Mouse (Mus musculus): Measurements from ENCODE around the gene Zbtb44. TPM values are rescaled to one million over a fixed set of nuclear protein-coding genes. Genes with fewer than 3 reads are reported as not detected.
"Not testable (repeated sequence)": the region's sequence is repeated elsewhere in the genome, so short reads cannot be mapped to it uniquely, and the experiment has no call there.

Zbtb44 gene
- polyA plus RNA-seq, 1 experiment from 2014 or later = 5.6 TPM

DNA sequence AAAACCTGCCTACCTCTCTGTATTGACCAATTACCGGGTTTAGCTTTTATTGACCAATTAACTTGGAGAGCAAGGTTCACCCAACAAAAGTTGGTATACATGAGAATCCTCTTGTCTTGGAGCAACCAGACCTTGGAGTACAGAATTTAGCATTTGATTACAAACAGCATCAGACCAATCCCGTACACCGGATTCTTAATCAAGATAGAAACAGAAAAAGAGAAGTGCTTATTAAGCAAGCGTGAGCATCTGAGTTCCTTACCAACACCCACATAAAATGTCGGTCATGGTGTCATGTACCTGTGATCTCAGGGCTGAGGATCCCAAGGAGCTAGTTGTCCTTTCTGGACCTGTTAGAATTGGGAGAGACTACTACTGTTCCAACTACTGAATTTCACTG, 19.8 kb downstream of the Zbtb44 start:
- ATAC-seq = no peak
- Histone ChIP-seq H3K4me2 (ENCODE audit: low read depth, low read length) (no peak overlapping the region), H3K9me3 (ENCODE audit: control insufficient read depth, low read length) (no peaks in the 10 kb centered on the region), H3K4me3 (ENCODE audit: low read length) (no peak overlapping the region), H3K36me3 (ENCODE audit: control insufficient read depth, insufficient read depth, low read length) (peaks cover 2% of the 10 kb centered on the region; the same call in 1 of the 2 replicates), H3K27ac (ENCODE audit: low read length) (no peak overlapping the region), H3K4me1 (ENCODE audit: control insufficient read depth, insufficient read depth, low read length) (no peaks in the 10 kb centered on the region), H3K27me3 (replicated peaks; ENCODE audit: control insufficient read depth, insufficient read depth, low read length) (no peaks in the 10 kb centered on the region), H3K9ac (ENCODE audit: low read depth, low read length) (no peak overlapping the region)
- 94% methylated on average over 5 of the region's 5 CpGs for WGBS

DNA sequence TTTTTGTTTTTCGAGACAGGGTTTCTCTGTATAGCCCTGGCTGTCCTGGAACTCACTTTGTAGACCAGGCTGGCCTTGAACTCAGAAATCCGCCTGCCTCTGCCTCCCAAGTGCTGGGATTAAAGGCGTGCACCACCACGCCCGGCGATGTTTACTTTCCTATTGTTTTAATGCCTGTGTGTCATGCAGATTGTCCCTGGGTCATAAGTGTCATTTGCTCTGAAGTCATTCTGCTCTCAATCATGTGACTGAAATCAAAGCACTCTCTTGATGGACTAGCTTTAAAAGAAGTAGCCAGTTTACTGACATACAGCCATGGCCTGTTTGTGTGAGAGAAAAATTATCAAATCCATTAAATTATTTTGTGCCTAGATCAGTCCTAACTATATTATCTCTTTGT, 21.1 kb downstream of the Zbtb44 start:
- not testable (repeated sequence) for H3K36me3 ChIP-seq (ENCODE audit: control insufficient read depth, insufficient read depth, low read length); H3K4me2 ChIP-seq (ENCODE audit: low read depth, low read length); ATAC-seq; H3K4me1 ChIP-seq (ENCODE audit: control insufficient read depth, insufficient read depth, low read length); H3K9ac ChIP-seq (ENCODE audit: low read depth, low read length); H3K9me3 ChIP-seq (ENCODE audit: control insufficient read depth, low read length); H3K27me3 ChIP-seq (replicated peaks; ENCODE audit: control insufficient read depth, insufficient read depth, low read length); H3K4me3 ChIP-seq (ENCODE audit: low read length); H3K27ac ChIP-seq (ENCODE audit: low read length)
- WGBS = 98% methylated on average over 6 of the region's 6 CpGs

DNA sequence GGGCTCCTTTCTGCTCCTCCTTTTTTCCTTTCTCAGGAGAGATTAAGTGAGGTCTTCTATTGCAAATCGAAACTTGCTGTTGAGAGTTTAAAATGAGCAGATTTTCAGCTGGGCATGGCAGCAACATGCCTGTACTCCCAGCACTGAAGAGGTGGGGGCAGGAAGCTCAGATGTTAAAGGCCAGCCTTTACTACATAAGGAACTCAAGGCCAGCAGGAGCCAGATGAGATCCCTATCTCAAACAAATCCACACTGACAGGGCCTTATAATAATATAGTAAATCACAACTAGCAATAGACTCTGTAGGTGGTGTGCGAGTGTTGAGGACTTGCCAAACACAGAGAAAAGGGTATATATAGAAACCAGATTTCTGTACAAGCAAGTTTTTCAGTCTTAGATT, 28.3 kb downstream of the Zbtb44 start:
- 57% methylated on average over 2 of the region's 2 CpGs for WGBS
- H3K4me1 ChIP-seq (ENCODE audit: control insufficient read depth, insufficient read depth, low read length) = no peaks in the 10 kb centered on the region
- no peaks in the 10 kb centered on the region for H3K27me3 ChIP-seq (replicated peaks; ENCODE audit: control insufficient read depth, insufficient read depth, low read length)
- H3K9me3 ChIP-seq (ENCODE audit: control insufficient read depth, low read length) = no peaks in the 10 kb centered on the region
- H3K4me2 ChIP-seq (ENCODE audit: low read depth, low read length) = no peak overlapping the region
- H3K36me3 ChIP-seq (ENCODE audit: control insufficient read depth, insufficient read depth, low read length) = peaks cover 2% of the 10 kb centered on the region; the same call in 1 of the 2 replicates
- no peak overlapping the region for H3K27ac ChIP-seq (ENCODE audit: low read length)
- no peak overlapping the region for H3K9ac ChIP-seq (ENCODE audit: low read depth, low read length)
- ATAC-seq = no peak
- H3K4me3 ChIP-seq (ENCODE audit: low read length) = no peak overlapping the region

DNA sequence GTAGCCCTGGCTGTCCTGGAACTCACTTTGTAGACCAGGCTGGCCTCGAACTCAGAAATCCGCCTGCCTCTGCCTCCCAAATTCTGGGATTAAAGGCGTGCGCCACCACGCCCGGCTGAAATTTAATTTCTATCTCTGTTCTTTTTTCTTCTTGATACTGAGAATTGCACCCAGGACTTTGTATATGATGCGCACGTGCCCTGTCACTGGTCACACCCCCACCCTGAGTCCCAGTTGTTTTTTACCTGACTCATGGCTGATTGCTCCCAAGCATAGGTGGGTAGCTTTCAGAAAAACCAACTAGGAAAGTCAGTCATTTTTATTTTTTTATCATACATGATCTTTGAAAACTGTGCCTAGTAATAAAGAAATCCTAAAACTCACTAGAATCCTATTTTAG, 40.3 kb downstream of the Zbtb44 start:
- no peak for ATAC-seq
- no peaks in the 10 kb centered on the region for H3K4me1 ChIP-seq (ENCODE audit: control insufficient read depth, insufficient read depth, low read length)
- H3K27ac ChIP-seq (ENCODE audit: low read length) = no peak overlapping the region
- H3K4me3 ChIP-seq (ENCODE audit: low read length) = no peak overlapping the region
- H3K4me2 ChIP-seq (ENCODE audit: low read depth, low read length) = no peak overlapping the region
- no peaks in the 10 kb centered on the region for H3K9me3 ChIP-seq (ENCODE audit: control insufficient read depth, low read length)
- H3K36me3 ChIP-seq (ENCODE audit: control insufficient read depth, insufficient read depth, low read length) = peaks cover 3% of the 10 kb centered on the region; the same call in 1 of the 2 replicates
- no peaks in the 10 kb centered on the region for H3K27me3 ChIP-seq (replicated peaks; ENCODE audit: control insufficient read depth, insufficient read depth, low read length)
- no peak overlapping the region for H3K9ac ChIP-seq (ENCODE audit: low read depth, low read length)
- WGBS = 90% methylated on average over 8 of the region's 8 CpGs

DNA sequence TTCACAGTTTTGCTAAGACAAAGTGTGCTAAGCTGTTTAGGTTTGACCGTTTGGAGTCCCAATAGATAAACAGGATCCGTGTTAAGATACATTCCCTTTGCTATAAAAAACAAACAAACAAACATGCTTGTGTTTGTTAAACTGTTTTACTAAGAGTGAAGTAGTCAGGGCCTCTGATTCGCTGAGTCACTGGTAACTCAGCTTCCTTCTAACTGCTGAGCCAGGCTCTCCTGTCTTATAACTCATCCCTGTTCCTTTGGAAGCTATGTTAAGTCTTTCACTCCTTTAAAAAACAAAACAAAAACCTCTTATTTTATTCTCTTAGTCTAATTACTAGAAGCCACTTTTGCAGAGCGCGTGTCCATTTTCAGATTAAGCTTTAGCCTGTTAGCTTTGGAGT, 41.8 kb downstream of the Zbtb44 start:
- H3K4me3 ChIP-seq (ENCODE audit: low read length) = no peak overlapping the region
- H3K27me3 ChIP-seq (replicated peaks; ENCODE audit: control insufficient read depth, insufficient read depth, low read length) = no peaks in the 10 kb centered on the region
- H3K4me2 ChIP-seq (ENCODE audit: low read depth, low read length) = no peak overlapping the region
- 81% methylated on average over 5 of the region's 5 CpGs for WGBS
- no peak overlapping the region for H3K27ac ChIP-seq (ENCODE audit: low read length)
- no peaks in the 10 kb centered on the region for H3K36me3 ChIP-seq (ENCODE audit: control insufficient read depth, insufficient read depth, low read length)
- no peak for ATAC-seq
- no peaks in the 10 kb centered on the region for H3K4me1 ChIP-seq (ENCODE audit: control insufficient read depth, insufficient read depth, low read length)
- H3K9ac ChIP-seq (ENCODE audit: low read depth, low read length) = no peak overlapping the region
- no peaks in the 10 kb centered on the region for H3K9me3 ChIP-seq (ENCODE audit: control insufficient read depth, low read length)

DNA sequence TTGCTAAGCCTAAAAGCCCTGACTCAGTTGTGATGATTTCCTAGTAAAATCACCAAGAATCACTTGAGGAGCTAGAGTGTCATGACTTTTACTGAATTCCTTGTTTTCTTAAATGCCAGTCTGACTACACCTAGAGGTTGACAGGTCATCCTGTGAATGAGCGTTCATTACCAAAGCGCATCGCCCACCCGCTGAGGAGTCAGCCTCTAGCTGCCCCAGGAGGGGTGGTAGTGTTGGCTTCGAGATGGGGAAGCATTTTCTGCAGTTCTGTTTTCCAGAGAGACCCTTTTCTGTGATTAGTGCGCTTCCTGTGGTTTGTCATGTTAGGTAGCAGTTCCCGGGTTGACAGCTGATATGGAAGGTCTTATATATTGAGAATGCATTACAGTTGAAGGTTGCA, 43.4 kb downstream of the Zbtb44 start:
- Histone ChIP-seq H3K4me2 (ENCODE audit: low read depth, low read length) (no peak overlapping the region), H3K9ac (ENCODE audit: low read depth, low read length) (no peak overlapping the region), H3K36me3 (ENCODE audit: control insufficient read depth, insufficient read depth, low read length) (no peaks in the 10 kb centered on the region), H3K9me3 (ENCODE audit: control insufficient read depth, low read length) (no peaks in the 10 kb centered on the region), H3K4me3 (ENCODE audit: low read length) (no peak overlapping the region), H3K27me3 (replicated peaks; ENCODE audit: control insufficient read depth, insufficient read depth, low read length) (no peaks in the 10 kb centered on the region), H3K27ac (ENCODE audit: low read length) (no peak overlapping the region), H3K4me1 (ENCODE audit: control insufficient read depth, insufficient read depth, low read length) (no peaks in the 10 kb centered on the region)
- no peak for ATAC-seq
- 86% methylated on average over 7 of the region's 7 CpGs for WGBS

DNA sequence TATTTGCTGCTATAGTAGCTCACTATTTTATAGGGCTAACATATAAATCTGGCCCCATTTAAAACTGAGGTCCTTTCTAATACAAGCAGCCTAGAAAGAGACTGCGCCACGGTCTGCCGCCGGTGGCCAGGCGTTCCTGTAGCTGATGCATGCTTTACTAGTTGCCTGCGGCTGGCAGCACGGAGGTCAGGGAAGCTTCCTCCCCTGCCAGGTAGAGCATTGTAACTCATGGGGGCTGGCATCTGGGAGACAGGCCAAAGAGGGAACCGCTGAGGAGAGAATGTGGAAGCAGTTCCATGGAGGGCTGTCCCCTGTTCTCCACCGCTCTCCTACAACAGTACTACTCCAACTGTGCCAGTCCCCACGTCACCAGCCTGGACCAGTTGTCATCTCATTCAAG, 44.4 kb downstream of the Zbtb44 start:
- Histone ChIP-seq H3K9me3 (ENCODE audit: control insufficient read depth, low read length) (no peaks in the 10 kb centered on the region), H3K27me3 (replicated peaks; ENCODE audit: control insufficient read depth, insufficient read depth, low read length) (no peaks in the 10 kb centered on the region), H3K27ac (ENCODE audit: low read length) (no peak overlapping the region), H3K4me1 (ENCODE audit: control insufficient read depth, insufficient read depth, low read length) (no peaks in the 10 kb centered on the region), H3K36me3 (ENCODE audit: control insufficient read depth, insufficient read depth, low read length) (no peaks in the 10 kb centered on the region), H3K4me3 (ENCODE audit: low read length) (no peak overlapping the region), H3K4me2 (ENCODE audit: low read depth, low read length) (no peak overlapping the region), H3K9ac (ENCODE audit: low read depth, low read length) (no peak overlapping the region)
- ATAC-seq = no peak
- WGBS = 81% methylated on average over 10 of the region's 10 CpGs

DNA sequence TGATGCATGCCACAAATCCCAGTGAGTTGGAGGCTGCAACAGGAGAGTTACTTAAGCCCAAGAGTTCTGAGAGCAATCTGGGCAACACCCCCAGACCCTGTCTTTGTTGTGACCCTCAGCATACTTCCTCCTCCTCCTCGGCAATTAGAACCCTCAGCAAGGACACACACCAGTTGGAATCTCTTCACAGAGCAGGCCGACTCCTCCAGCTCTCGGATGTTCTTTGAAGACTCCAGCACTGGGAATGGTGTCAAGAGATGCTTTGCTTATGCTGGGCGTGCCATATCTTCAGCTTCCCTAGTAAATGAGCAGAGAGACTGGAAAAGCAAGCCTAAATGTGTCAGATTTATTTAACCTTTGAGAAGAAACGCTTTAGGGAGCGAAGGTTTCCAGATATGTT, 50.3 kb downstream of the Zbtb44 start:
- H3K27ac ChIP-seq (ENCODE audit: low read length) = no peak overlapping the region
- no peak overlapping the region for H3K4me3 ChIP-seq (ENCODE audit: low read length)
- 65% methylated on average over 6 of the region's 6 CpGs for WGBS
- no peaks in the 10 kb centered on the region for H3K36me3 ChIP-seq (ENCODE audit: control insufficient read depth, insufficient read depth, low read length)
- H3K9ac ChIP-seq (ENCODE audit: low read depth, low read length) = no peak overlapping the region
- H3K4me2 ChIP-seq (ENCODE audit: low read depth, low read length) = no peak overlapping the region
- no peaks in the 10 kb centered on the region for H3K4me1 ChIP-seq (ENCODE audit: control insufficient read depth, insufficient read depth, low read length)
- ATAC-seq = no peak
- no peaks in the 10 kb centered on the region for H3K27me3 ChIP-seq (replicated peaks; ENCODE audit: control insufficient read depth, insufficient read depth, low read length)
- H3K9me3 ChIP-seq (ENCODE audit: control insufficient read depth, low read length) = no peaks in the 10 kb centered on the region

DNA sequence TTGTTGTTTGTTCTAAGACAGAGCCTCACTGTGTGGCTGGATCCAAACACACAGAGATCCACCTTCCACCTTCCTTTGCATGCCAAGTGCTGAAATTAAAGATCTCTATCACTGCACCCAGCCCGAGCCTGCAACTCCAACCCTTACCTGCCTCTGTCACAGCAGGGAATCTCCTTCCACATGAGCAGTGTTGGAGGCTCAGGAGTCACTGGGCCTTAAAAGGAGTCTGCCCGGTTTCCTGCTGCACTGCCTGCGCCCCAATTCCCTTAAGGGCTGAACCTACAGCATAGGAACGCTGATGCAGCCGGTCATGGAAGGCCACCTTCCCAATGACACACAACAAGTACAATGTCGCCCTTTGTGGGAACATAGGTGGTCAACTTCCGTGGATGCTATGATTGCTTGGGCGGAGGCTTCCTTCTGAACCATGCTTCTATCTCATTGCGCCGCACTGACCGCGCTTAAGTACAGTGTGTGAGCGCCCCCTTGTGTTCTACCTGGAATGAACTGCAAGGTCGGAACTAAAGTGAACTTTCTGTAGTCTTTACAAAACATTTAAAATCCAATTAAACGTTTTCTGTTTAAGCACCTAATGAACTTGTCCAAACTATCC, 51.7 kb downstream of the Zbtb44 start:
- Histone ChIP-seq H3K9ac (ENCODE audit: low read depth, low read length) (no peak overlapping the region), H3K9me3 (ENCODE audit: control insufficient read depth, low read length) (no peaks in the 10 kb centered on the region), H3K4me3 (ENCODE audit: low read length) (no peak overlapping the region), H3K36me3 (ENCODE audit: control insufficient read depth, insufficient read depth, low read length) (no peaks in the 10 kb centered on the region), H3K4me1 (ENCODE audit: control insufficient read depth, insufficient read depth, low read length) (no peaks in the 10 kb centered on the region), H3K27me3 (replicated peaks; ENCODE audit: control insufficient read depth, insufficient read depth, low read length) (no peaks in the 10 kb centered on the region), H3K4me2 (ENCODE audit: low read depth, low read length) (no peak overlapping the region), H3K27ac (ENCODE audit: low read length) (no peak overlapping the region)
- peak; percentile 52; the same call in 1 of the 2 replicates for ATAC-seq
- WGBS = 9% methylated on average over 15 of the region's 15 CpGs

DNA sequence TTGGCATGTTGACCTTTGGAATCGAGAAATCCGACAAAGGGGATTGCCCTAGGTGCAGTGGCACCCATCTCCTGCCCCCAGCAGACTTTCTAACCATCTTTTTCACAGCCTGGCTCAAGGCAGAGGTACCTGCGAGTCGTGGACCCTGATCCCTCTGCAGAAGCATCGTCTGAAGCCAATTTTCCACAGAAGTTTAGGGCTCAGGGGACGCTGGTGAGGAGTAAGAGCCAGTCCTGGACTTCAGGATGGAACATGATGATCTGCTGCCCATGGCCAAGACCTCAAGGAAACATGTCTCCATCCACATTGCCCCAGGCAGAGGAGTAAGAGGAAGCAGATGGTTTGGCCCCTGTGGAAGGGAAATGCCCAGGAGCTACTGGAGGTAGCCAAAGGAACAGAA, 52.3 kb downstream of the Zbtb44 start:
- ATAC-seq = no peak
- no peaks in the 10 kb centered on the region for H3K36me3 ChIP-seq (ENCODE audit: control insufficient read depth, insufficient read depth, low read length)
- H3K9me3 ChIP-seq (ENCODE audit: control insufficient read depth, low read length) = no peaks in the 10 kb centered on the region
- H3K9ac ChIP-seq (ENCODE audit: low read depth, low read length) = no peak overlapping the region
- WGBS = 70% methylated on average over 6 of the region's 6 CpGs
- no peak overlapping the region for H3K27ac ChIP-seq (ENCODE audit: low read length)
- H3K4me3 ChIP-seq (ENCODE audit: low read length) = no peak overlapping the region
- H3K27me3 ChIP-seq (replicated peaks; ENCODE audit: control insufficient read depth, insufficient read depth, low read length) = no peaks in the 10 kb centered on the region
- no peak overlapping the region for H3K4me2 ChIP-seq (ENCODE audit: low read depth, low read length)
- no peaks in the 10 kb centered on the region for H3K4me1 ChIP-seq (ENCODE audit: control insufficient read depth, insufficient read depth, low read length)
